Mouse (Mus musculus) macrophage (primary cell): ENCODE results near the gene Spdye4c. TPM values are rescaled to one million over a fixed set of nuclear protein-coding genes. Genes with fewer than 3 reads are reported as not detected.

Source experiments
- polyA plus RNA-seq: library from polyadenylated mRNA; stranded (reverse); fragments of 250-400 nt; gene quantifications from 3 replicates; pipeline ENCODE4 v1.2.4, GENCODE M21; 2018; ENCODE audit warnings: inconsistent platforms

Spdye4c gene
- polyA plus RNA-seq, 1 experiment from 2014 or later = not detected

Other genes with a start within 250 kb of the Spdye4c start
- 34.0 to 41.8 TPM (median 34.7 TPM) in 3 replicates for gene Anapc1, start 96.2 kb downstream of the Spdye4c start, polyA plus RNA-seq
- 63.8 to 164 TPM (median 95.9 TPM) in 3 replicates for gene Mertk, start 107.7 kb downstream of the Spdye4c start, polyA plus RNA-seq
- gene Tmem87b, start 226.9 kb downstream of the Spdye4c start, polyA plus RNA-seq = 32.3 to 57.1 TPM (median 34.6 TPM) in 3 replicates